Mouse (Mus musculus) embryonic facial prominence, embryonic 15.5 days (tissue): ENCODE data around the gene Dlx6. TPM values are rescaled to one million over a fixed set of nuclear protein-coding genes. Genes with fewer than 3 reads are reported as not detected.

Experiments used
- ATAC-seq: fragments of 200-750 bp; cut with Nextera tagmentation; 2 replicates; pipeline ENCODE4 v1.8.0; 2017; ENCODE audit warnings: low read depth, moderate TSS enrichment; ENCODE audit not compliant: insufficient number of reproducible peaks, low FRiP score, low TSS enrichment
- H3K27ac ChIP-seq: fragments of 300-500 bp; sonication (generic); replicated peaks from 2 replicates; pipeline ENCODE4 v1.5.1; 2015; ENCODE audit warnings: mild to moderate bottlenecking, inconsistent platforms
- H3K27me3 ChIP-seq: fragments of 300-500 bp; sonication (generic); 2 replicates; pipeline ENCODE4 v1.6.1; 2015; ENCODE audit warnings: inconsistent platforms
- H3K36me3 ChIP-seq: fragments of 300-500 bp; sonication (generic); 2 replicates; pipeline ENCODE4 v1.6.1; 2015; ENCODE audit warnings: mild to moderate bottlenecking, inconsistent platforms
- H3K4me1 ChIP-seq: fragments of 300-500 bp; sonication (generic); 2 replicates; pipeline ENCODE4 v1.6.1; 2015; ENCODE audit warnings: inconsistent platforms
- H3K4me2 ChIP-seq: fragments of 300-500 bp; sonication (generic); replicated peaks from 2 replicates; pipeline ENCODE4 v1.6.1; 2015; ENCODE audit warnings: mild to moderate bottlenecking, inconsistent platforms
- H3K4me3 ChIP-seq: fragments of 300-500 bp; sonication (generic); replicated peaks from 2 replicates; pipeline ENCODE4 v1.5.1; 2015; ENCODE audit warnings: mild to moderate bottlenecking, inconsistent platforms
- H3K9ac ChIP-seq: fragments of 300-500 bp; sonication (generic); 2 replicates; pipeline ENCODE4 v1.6.1; 2015; ENCODE audit warnings: inconsistent platforms
- H3K9me3 ChIP-seq: fragments of 300-500 bp; sonication (generic); replicated peaks from 2 replicates; pipeline ENCODE4 v1.6.1; 2016; ENCODE audit warnings: inconsistent platforms
- WGBS: fragments of 180-500 bp; shearing (Covaris S2); methylation state at CpG from one replicate; pipeline ENCODE4 v1.1.7; 2015; 5-methylcytosine and 5-hydroxymethylcytosine counted together
- polyA plus RNA-seq: library from polyadenylated mRNA; unstranded; fragments of >200 nt; fragmentation: Nextera tagmentation; extraction: Ambion mirVana; gene quantifications from 2 replicates; pipeline ENCODE4 v1.2.1, GENCODE M21; 2015

Dlx6 gene
- polyA plus RNA-seq, 1 experiment from 2014 or later, result 2.7 TPM

DNA sequence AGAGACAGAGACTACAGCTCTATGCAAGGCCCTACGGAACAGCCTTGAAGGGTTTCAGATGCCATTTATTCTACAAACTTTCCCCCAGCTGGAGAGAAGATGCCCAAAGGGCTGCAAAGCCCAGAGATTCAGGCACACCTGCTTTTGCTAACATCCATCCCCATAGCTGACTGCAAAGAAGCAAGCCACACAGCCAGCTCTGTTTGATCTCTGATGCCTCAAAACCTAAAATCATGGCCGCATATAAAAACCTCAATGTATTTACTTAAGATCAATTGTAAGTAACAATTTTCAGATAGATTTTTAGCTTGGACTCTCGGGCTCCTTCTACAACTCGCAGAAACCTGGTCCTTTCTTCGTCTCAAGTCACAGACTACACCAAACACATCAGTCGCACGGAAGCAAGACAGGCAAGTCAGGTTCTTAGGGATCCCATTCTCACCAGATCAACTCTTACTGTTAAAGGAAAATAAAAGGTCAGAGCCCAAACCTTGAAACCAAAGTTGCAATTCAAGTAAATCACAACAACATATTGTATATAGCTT, 7.8 kb downstream of the Dlx6 start:
- Histone ChIP-seq H3K4me1 (peaks cover 14% of the 10 kb centered on the region), H3K27ac (no peak overlapping the region), H3K4me2 (no peak overlapping the region), H3K36me3 (no peaks in the 10 kb centered on the region), H3K9ac (no peak overlapping the region), H3K27me3 (peaks cover 90% of the 10 kb centered on the region), H3K9me3 (no peaks in the 10 kb centered on the region), H3K4me3 (no peak overlapping the region)
- WGBS, result 12% methylated on average over 7 of the region's 7 CpGs
- no peak for ATAC-seq

DNA sequence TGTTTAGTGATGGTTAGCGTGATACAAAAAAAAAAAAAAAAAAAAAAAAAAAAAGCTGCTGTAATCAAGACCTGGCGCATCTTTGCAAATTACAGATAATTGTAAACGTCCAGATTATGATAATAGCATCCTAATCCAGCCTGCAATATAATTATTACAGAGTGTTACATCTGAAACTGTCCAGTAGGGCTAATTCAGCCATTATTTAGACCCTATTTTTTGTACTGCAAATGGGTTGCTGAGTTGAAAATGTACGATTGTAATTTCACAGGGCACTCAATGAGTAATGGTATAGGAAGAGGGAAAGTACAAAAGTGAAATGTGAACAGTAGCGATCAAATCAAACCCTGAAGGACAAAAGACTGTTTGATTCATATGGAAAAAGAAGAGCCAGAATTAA, 8.6 kb downstream of the Dlx6 start:
- no peak for ATAC-seq
- no peaks in the 10 kb centered on the region for H3K9me3 ChIP-seq
- WGBS, result 11% methylated on average over 5 of the region's 5 CpGs
- H3K27me3 ChIP-seq, result peaks cover 91% of the 10 kb centered on the region
- no peak overlapping the region for H3K4me3 ChIP-seq
- peaks cover 14% of the 10 kb centered on the region for H3K4me1 ChIP-seq
- H3K27ac ChIP-seq, result no peak overlapping the region
- no peak overlapping the region for H3K4me2 ChIP-seq
- no peaks in the 10 kb centered on the region for H3K36me3 ChIP-seq
- no peak overlapping the region for H3K9ac ChIP-seq

DNA sequence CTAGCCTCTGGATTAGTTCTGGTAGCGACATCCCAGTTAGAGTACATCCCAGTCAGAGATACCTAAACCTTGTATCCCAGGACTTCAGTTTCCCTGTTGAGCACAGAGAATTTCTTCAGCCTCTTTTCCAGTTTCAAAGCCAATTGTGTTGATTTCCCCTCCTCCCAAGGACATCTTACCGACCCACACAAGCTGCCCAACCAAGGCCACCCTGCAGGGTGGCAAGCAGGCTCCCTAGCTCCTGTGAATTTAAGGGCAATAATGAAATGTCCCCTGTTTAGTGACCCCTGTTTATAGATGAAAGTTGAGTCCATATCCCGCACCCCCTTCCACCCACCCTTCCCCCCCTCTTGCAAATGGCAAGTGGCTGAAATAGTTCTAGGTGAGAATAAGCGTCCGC, 9.7 kb downstream of the Dlx6 start:
- 5% methylated on average over 5 of the region's 5 CpGs for WGBS
- no peak overlapping the region for H3K4me3 ChIP-seq
- no peaks in the 10 kb centered on the region for H3K36me3 ChIP-seq
- no peak for ATAC-seq
- H3K27me3 ChIP-seq, result peaks cover 96% of the 10 kb centered on the region
- H3K4me2 ChIP-seq, result no peak overlapping the region
- no peak overlapping the region for H3K27ac ChIP-seq
- peaks cover 14% of the 10 kb centered on the region for H3K4me1 ChIP-seq
- H3K9ac ChIP-seq, result no peak overlapping the region
- no peaks in the 10 kb centered on the region for H3K9me3 ChIP-seq

DNA sequence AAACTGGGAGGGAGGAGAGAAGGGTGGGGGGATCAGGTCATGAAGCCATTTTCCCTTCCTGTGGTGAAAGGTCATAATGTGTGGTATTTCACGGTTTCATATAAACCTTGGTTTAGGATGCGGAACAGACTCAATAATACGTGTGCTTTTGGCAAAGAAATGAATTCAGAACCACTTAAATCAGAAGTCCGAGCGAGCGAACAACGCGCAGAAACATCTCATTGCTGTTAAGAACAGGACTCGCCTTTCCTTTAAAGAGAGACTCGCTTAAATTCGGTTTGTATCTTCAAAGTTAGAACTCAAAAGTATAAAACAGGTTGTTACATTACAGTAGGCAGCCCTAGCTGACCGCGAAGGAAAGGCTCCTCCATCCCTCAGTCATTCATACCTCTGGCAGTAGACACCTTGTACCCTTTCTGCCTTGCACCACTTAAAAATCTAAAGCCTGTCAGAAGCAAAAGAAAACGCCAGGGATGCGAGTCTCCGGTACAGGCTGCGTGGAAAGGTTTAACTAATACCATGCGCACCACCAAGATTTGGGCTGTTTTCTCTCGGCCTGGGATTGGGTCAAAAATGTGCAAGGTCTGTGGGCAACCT, 10.4 kb downstream of the Dlx6 start:
- no peak overlapping the region for H3K27ac ChIP-seq
- H3K4me1 ChIP-seq, result peaks cover 19% of the 10 kb centered on the region
- ATAC-seq, result no peak
- no peaks in the 10 kb centered on the region for H3K36me3 ChIP-seq
- peaks cover 97% of the 10 kb centered on the region for H3K27me3 ChIP-seq
- H3K9me3 ChIP-seq, result no peaks in the 10 kb centered on the region
- peak overlapping the region; percentile 23; the same call in 1 of the 2 replicates for H3K4me3 ChIP-seq
- peak overlapping the region; percentile 36 for H3K4me2 ChIP-seq
- no peak overlapping the region for H3K9ac ChIP-seq
- WGBS, result 5% methylated on average over 19 of the region's 19 CpGs

DNA sequence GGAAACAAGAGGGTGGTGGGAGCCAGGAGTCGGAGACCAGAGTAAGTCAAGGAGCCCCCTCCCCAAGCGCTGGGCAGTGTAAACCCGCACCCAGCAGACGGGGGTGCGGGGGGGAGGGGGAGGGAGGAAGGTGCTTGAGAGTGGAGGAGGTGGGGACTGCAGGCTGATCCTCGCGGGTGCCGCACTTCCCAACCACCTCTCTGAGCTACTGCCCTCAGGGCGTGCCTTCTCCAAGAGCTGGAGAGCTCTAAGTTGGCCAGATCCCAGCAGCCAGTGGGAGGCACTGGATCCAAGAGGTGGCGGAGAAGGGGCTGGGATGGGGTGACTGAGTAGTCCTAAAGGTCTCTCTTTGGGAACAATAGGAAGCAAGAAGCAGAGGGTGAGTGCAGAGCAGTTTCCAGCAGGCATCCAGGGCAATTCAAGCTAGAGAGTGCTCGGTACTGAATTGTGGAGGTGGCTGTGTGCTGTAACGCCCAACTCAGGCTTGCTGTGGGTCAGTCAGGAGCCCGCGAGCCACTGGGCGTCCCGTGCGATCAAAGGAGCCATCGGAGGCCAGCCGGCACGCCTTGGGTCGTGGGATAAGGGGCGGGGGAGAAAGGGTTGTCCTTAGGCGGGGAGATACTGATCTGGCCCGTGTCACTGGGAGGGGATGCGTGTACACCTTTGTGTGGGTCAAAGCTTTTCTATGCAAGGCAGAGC, 11.1 kb downstream of the Dlx6 start:
- H3K4me2 ChIP-seq, result peak overlapping the region; percentile 36
- H3K4me3 ChIP-seq, result peak overlapping the region; percentile 23
- ATAC-seq, result peak; percentile 52
- H3K9ac ChIP-seq, result no peak overlapping the region
- H3K27me3 ChIP-seq, result peaks cover 98% of the 10 kb centered on the region
- H3K36me3 ChIP-seq, result no peaks in the 10 kb centered on the region
- H3K9me3 ChIP-seq, result no peaks in the 10 kb centered on the region
- H3K27ac ChIP-seq, result peak overlapping the region; percentile 44; the same call in 1 of the 2 replicates
- WGBS, result 1% methylated on average over 25 of the region's 25 CpGs
- H3K4me1 ChIP-seq, result peaks cover 26% of the 10 kb centered on the region

DNA sequence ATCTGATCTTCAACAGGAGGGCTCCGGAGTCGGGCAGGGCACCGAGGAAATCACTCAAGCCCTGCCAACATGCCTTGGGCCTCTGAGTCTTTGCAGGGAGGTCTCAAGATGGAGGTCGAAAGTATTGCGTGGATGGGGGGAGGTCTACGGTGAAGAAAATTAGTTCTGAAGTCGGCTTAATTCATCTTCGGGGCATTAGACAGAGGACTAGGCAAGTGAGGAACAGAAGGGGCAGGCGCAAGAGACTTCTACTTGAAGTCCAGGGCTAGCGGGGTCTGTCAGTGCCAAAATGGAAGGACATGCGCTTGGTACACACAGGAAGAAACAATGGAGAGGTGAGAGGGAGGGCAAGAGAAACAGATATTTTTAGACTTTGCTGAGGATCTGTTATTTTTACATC, 12.0 kb downstream of the Dlx6 start:
- peaks cover 33% of the 10 kb centered on the region for H3K4me1 ChIP-seq
- peaks cover 94% of the 10 kb centered on the region for H3K27me3 ChIP-seq
- H3K4me3 ChIP-seq, result peak overlapping the region; percentile 11
- WGBS, result 4% methylated on average over 11 of the region's 11 CpGs
- peak overlapping the region; percentile 22 for H3K4me2 ChIP-seq
- H3K27ac ChIP-seq, result 0 out of 2 replicates have a peak overlapping the region, but pooled peaks have one; percentile 28
- no peak overlapping the region for H3K9ac ChIP-seq
- no peaks in the 10 kb centered on the region for H3K36me3 ChIP-seq
- H3K9me3 ChIP-seq, result no peaks in the 10 kb centered on the region
- ATAC-seq, result no peak

DNA sequence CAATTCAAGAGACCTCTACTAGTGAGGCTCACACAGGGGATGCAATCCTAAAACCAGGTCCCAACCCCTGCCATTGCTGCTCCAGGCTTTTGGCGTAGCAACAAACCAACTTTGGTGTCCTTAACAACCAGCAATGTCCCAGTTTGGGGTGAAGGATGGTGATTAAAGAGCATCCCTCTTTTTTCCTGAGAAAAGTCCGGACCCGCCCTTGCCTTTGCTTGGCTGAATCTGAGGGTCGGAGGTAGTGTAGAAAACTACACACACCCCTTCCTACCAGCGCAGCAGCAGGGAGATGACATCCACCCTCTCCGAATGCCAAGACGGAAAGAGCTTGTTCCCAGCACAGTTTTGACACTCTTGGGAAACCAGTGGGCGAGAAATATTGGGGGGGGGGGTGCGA, 12.5 kb downstream of the Dlx6 start:
- Histone ChIP-seq H3K27ac (0 out of 2 replicates have a peak overlapping the region, but pooled peaks have one; percentile 28), H3K9ac (no peak overlapping the region), H3K4me1 (peaks cover 37% of the 10 kb centered on the region)

DNA sequence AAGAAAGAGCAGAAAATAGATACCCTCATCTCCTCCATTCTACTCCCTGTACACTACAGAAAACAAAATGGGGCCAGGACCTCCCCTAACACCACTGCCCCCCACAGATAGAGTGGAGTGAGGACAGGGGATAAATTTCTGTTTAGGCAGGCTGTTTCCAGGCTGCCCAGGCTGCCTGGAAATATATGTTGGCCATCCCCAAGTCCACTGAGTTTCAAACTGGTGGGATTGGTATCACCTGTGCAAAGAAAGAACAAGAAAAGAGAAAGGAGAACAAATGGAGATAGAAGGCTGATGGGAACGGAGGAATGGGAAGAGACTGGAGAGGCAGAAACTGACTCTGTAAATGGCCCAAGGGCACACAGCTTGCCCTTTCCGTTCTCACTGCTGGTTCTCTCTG, 13.1 kb downstream of the Dlx6 start:
- 29% methylated on average over 2 of the region's 2 CpGs for WGBS
- ATAC-seq, result no peak
- Histone ChIP-seq H3K27ac (no peak overlapping the region), H3K9ac (no peak overlapping the region), H3K36me3 (no peaks in the 10 kb centered on the region), H3K4me3 (no peak overlapping the region), H3K9me3 (no peaks in the 10 kb centered on the region), H3K4me2 (no peak overlapping the region), H3K4me1 (peaks cover 43% of the 10 kb centered on the region), H3K27me3 (peaks cover 94% of the 10 kb centered on the region)

More for the DNA sequence above, 12.5 kb downstream of the Dlx6 start:
- no peak for ATAC-seq
- 32% methylated on average over 9 of the region's 9 CpGs for WGBS
- Histone ChIP-seq H3K36me3 (no peaks in the 10 kb centered on the region), H3K4me2 (no peak overlapping the region), H3K4me3 (no peak overlapping the region), H3K27me3 (peaks cover 94% of the 10 kb centered on the region), H3K9me3 (no peaks in the 10 kb centered on the region)

DNA sequence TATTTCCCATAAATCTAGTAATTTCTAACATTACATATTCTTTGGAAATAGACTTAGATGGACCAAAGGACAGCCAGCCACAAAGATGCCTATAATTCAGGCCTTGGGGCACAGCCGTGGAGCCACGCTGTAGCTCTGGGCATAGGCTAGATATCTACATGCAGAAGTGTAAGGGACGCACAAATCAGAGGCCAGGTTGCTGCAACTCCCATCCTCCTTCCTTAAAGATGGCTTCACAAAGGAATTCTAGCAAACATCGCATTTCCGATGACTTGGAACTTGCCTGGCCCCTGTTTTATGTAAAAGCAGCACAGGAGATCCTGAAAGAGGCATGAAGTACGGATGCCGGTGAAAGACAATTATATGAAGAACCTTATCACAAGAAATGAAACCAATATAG, 13.6 kb downstream of the Dlx6 start:
- Histone ChIP-seq H3K9me3 (no peaks in the 10 kb centered on the region), H3K36me3 (no peaks in the 10 kb centered on the region), H3K4me3 (no peak overlapping the region), H3K27me3 (peaks cover 94% of the 10 kb centered on the region), H3K4me2 (no peak overlapping the region), H3K9ac (no peak overlapping the region), H3K27ac (no peak overlapping the region), H3K4me1 (peaks cover 48% of the 10 kb centered on the region)
- 44% methylated on average over 7 of the region's 7 CpGs for WGBS
- ATAC-seq, result no peak

DNA sequence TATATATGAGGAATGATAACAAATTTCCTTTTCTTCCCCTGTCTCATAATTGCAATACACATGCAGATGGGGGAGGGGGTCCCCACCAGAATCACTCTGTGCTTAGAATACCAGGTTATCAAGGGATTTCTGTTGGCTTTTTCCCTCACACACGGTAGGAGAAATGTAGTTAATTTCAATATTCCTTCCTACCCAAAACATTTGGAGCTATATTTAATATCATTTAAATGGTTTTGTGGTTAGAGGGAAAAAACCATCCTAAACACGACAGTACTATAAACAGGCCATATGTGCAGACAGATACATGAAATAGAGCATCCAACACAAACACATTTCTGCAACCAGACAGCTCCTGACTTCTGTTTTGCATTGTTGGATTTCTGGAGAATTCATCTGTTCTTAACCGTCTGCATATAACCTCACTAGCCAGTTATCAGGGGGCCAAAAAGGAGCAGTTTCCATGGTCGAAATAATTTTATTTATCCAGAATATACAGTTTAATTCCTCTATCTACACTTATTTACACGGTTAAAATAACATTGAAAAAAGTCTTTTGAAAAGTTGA, 14.3 kb downstream of the Dlx6 start:
- peaks cover 90% of the 10 kb centered on the region for H3K27me3 ChIP-seq
- H3K9me3 ChIP-seq, result no peaks in the 10 kb centered on the region
- H3K4me1 ChIP-seq, result peaks cover 50% of the 10 kb centered on the region
- no peak overlapping the region for H3K4me2 ChIP-seq
- no peaks in the 10 kb centered on the region for H3K36me3 ChIP-seq
- no peak overlapping the region for H3K27ac ChIP-seq
- WGBS, result 35% methylated on average over 5 of the region's 5 CpGs
- no peak overlapping the region for H3K9ac ChIP-seq
- no peak for ATAC-seq
- no peak overlapping the region for H3K4me3 ChIP-seq

DNA sequence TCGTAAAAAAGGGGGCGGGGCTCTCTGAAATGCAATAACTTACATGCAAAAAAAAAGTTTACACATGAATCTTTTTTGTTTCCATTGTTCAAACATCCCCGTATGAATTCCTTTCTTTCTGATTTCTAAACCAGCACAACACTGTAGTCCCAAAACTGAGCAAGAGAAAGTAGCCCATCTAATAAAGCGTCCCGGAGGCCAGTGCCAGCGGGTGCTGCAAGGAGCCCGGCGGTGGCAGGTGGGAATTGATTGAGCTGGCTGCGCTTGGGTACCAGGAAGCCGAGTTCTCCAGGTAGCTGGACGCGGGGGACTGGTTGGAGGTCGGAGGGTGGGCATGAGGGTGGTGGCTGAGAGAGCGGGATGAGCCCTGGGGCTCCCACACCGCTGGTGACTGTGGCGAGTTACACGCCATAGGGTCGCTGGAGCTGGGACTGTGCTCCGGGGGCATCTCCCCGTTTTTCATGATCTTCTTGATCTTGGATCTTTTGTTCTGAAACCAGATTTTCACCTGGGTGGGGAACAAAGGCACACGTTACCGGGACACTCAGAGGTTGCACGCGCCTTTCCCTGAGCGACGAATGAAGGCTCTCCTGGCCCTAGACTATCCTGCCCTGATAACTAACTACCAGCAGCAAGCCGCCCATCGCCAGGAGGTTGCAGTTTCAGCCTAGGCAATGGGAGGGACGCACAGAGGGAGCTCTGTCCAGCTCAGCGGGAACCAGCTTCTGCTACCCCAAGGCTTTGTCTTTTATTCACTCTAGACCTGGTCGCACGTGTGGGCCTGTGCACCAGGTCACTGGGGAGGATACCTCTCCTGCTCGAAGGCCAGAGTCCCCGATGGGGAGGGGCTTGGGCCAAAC, 15.1 kb downstream of the Dlx6 start:
- H3K27me3 ChIP-seq, result peaks cover 90% of the 10 kb centered on the region
- H3K9me3 ChIP-seq, result no peaks in the 10 kb centered on the region
- peak overlapping the region; percentile 9; the same call in 1 of the 2 replicates for H3K9ac ChIP-seq
- peaks cover 50% of the 10 kb centered on the region for H3K4me1 ChIP-seq
- H3K4me3 ChIP-seq, result peak overlapping the region; percentile 57
- no peak for ATAC-seq
- H3K4me2 ChIP-seq, result peak overlapping the region; percentile 80
- no peak overlapping the region for H3K27ac ChIP-seq
- WGBS, result 20% methylated on average over 34 of the region's 34 CpGs
- no peaks in the 10 kb centered on the region for H3K36me3 ChIP-seq
